Mouse (Mus musculus): ENCODE measurements around the gene Trip6.

The Trip6 gene

GRCm38 (mm10) chr5:137338663-137339289 is 24.6 kb upstream of the Trip6 start:
- no peak for DNase-seq (ENCODE audit: extremely low spot score, low read depth, low spot score)

DNA sequence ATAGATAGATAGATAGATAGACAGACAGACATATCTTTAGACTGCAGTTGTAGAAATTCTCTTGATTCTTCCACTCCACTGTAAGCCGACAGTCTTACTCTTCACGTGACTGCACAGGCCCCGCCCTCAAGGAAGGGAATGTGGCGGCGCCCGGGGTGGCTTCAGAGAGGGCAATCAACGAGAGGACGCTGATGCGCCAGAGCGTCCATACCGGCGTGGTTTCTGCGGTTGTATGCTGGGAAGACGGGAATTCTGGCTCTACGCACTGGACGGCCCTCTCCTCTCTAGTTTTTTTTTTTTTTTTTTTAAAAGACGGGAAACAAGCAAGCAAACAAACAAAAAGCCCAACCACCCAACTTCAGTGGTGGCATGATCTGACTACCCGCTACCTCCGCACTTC is 24.1 kb upstream of the Trip6 start:
- no peak for DNase-seq (ENCODE audit: extremely low spot score, low read depth, low spot score)

DNA sequence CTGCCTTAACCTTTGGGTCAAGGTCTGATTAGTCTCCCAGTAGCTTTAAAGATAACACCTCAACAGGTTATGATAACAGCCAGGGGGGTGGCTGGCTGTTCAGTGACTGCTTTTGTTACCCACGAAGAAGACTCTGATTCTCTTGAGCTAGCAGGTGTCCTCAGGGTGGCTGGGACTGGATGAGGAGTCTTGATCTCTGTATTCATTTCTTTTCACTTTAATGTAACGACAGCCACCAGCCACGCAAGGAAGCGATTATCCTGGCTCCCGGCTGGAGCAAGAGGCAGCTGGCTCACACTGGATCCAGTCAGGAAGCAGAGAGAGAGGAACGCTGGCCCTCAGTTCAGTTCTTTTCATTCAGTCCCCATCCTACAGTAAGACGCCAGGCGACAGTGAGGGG is 23.0 kb upstream of the Trip6 start:
- no peak for DNase-seq (ENCODE audit: extremely low spot score, low read depth, low spot score)

DNA sequence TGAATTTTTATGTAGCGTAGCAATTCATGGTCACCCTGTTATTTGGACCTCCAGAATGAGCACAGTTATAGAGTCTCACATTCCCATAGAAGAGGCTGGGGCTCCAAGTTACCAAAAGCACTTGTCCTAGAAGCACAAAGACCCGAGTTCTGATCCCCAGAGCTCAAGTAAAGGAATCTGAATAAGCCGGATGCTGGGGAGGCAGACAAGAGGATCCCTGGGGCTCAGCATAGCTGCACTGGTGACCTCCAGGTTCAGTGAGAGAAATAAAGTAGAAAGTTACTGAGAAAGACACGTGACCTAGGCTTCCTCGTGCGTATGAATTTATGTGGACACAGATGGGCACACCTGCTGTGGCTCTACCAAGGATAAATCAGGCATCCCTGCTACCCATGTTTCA is 20.9 kb upstream of the Trip6 start:
- no peak for DNase-seq (ENCODE audit: extremely low spot score, low read depth, low spot score)

- no peak for DNase-seq (ENCODE audit: extremely low spot score, low read depth, low spot score)
Measured at GRCm38 (mm10) chr5:137334317-137334716, 20.1 kb upstream of the Trip6 start.

- DNase-seq (ENCODE audit: extremely low spot score, low read depth, low spot score): no peak
Measured at GRCm38 (mm10) chr5:137333512-137334174, 19.4 kb upstream of the Trip6 start, which contains the start of gene Slc12a9. Gene Slc12a9, minus strand, starts transcription at chr5:137333597.

GRCm38 (mm10) chr5:137332857-137333511 is 18.8 kb upstream of the Trip6 start:
- DNase-seq (ENCODE audit: extremely low spot score, low read depth, low spot score): no peak

DNA sequence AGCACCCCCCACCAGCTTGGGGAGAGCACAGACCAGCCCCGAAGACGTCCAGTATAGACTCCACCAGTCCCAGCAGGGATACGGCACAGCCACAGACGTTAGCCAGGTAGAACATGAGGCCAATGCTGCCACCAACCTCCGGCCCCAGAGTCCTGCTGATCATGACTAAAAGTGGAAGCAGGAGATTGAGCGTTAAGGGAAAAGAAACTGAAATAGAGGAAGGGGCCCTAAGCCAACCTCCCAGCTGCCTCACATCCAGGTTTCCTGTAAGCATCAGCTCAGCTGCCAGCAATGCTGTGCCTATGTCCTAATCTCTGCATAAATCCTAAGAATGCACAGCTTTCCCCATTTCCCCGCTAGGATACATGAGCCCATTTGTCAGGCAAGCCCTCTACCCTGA is 16.7 kb upstream of the Trip6 start:
- DNase-seq (ENCODE audit: extremely low spot score, low read depth, low spot score): no peak

- DNase-seq (ENCODE audit: extremely low spot score, low read depth, low spot score): no peak
Measured at GRCm38 (mm10) chr5:137320996-137321395, 6.8 kb upstream of the Trip6 start.

GRCm38 (mm10) chr5:137318570-137318969 is 4.4 kb upstream of the Trip6 start:
- DNase-seq (ENCODE audit: extremely low spot score, low read depth, low spot score): no peak

- no peak for DNase-seq (ENCODE audit: extremely low spot score, low read depth, low spot score)
Measured at GRCm38 (mm10) chr5:137317361-137317760, 3.2 kb upstream of the Trip6 start.

GRCm38 (mm10) chr5:137315084-137315903 is 1.1 kb upstream of the Trip6 start:
- no peak for DNase-seq (ENCODE audit: extremely low spot score, low read depth, low spot score)

DNA sequence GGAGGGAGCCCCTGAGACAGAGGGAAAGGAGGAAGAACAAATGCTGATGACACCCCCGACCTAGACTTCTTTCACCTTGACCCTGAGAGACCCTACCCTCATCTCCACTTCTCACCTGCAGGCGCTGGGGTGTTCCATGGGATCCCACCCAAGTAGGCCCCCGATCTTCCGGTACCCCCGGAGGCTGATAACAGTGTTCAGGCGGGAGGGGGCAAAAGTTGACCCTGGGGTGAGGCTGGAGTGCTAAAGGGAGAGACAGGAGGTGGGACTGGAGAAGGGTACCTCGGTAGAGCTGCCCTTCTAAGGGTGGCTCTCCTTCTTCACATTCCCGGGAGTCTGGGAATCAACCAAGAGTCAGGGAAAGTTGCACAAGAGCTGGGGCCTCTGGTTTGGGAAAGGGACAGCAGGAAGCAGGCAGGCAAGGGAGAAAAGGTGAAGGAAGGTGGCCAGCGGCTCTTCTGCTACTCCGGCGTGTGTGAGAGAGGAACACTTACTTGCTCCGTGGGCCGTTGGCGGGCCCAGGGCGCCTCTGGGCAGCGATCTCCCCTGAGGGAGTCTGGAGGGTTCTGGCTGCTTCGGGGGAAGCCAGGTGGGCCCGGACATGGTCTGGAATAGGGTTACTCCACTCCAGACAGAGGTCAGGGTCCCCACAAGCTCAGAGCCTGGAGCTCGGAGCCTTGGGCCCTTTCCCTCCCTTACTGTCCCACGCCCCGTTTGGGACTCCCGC is 575 bp downstream of the Trip6 start:
- no peak for DNase-seq (ENCODE audit: extremely low spot score, low read depth, low spot score)

- DNase-seq (ENCODE audit: extremely low spot score, low read depth, low spot score): no peak
Measured at GRCm38 (mm10) chr5:137308356-137308755, 5.8 kb downstream of the Trip6 start.

GRCm38 (mm10) chr5:137307071-137307912 is 6.9 kb downstream of the Trip6 start, which contains the start of gene Srrt:
Gene Srrt, minus strand, starts transcription at chr5:137307674.
- peak; percentile 98 for DNase-seq (ENCODE audit: extremely low spot score, low read depth, low spot score)

DNA sequence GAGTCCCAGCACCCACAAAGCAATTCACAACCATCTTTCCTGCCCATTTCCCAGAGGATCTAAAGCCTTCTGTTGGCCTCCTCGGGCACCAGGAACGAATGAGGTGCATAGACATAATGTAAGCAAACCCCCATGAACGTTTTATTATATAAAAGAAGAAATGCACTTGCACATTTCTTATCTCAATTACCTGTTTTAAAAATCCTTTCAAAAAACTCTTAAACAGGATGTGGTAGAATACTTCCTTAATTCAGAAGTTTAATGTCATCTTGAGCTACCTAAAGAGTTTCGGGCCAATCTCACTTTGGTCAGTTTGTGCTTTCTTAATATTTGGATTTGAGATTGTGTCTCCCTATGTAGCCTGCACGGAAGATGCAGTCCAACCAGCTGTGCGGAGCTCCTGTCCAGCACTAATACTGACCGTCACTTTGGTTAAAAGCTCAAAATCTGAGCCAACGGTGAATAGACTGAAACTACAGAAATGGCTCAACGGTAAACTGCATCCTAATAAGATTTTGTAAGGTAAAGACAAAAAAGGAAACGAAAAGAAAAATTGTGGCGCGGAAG is 7.7 kb downstream of the Trip6 start:
- DNase-seq (ENCODE audit: extremely low spot score, low read depth, low spot score): no peak

GRCm38 (mm10) chr5:137305822-137306221 is 8.4 kb downstream of the Trip6 start:
- no peak for DNase-seq (ENCODE audit: extremely low spot score, low read depth, low spot score)

DNA sequence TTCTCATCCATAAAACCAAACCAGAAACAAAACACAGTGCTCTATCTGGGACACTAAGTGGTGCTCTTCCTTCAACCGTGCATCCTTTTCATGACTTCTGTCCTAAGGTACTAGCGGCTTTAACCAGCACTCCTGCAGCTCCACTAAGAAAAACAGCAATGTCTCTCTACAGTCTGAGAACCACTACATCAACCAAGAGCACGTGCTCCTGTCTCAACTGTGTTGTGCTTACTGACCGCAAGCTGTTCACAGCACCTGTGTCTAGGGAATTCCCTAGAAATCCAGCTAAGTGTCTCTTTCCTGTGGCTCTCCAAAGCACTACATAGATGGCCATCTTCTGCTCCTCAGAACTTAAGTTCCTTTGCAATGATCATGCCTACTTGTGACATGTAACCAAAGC is 9.4 kb downstream of the Trip6 start:
- no peak for DNase-seq (ENCODE audit: extremely low spot score, low read depth, low spot score)

GRCm38 (mm10) chr5:137304165-137304564 is 10.0 kb downstream of the Trip6 start:
- no peak for DNase-seq (ENCODE audit: extremely low spot score, low read depth, low spot score)

All from hindlimb bud, embryonic 11.5 days (tissue).